Mouse (Mus musculus): ENCODE results near the gene Churc1. TPM values are rescaled to one million over a fixed set of nuclear protein-coding genes. Genes with fewer than 3 reads are reported as not detected.

The Churc1 gene
- total RNA-seq, 2 experiments from 2014 or later = 62.0 to 90.6 TPM

DNA sequence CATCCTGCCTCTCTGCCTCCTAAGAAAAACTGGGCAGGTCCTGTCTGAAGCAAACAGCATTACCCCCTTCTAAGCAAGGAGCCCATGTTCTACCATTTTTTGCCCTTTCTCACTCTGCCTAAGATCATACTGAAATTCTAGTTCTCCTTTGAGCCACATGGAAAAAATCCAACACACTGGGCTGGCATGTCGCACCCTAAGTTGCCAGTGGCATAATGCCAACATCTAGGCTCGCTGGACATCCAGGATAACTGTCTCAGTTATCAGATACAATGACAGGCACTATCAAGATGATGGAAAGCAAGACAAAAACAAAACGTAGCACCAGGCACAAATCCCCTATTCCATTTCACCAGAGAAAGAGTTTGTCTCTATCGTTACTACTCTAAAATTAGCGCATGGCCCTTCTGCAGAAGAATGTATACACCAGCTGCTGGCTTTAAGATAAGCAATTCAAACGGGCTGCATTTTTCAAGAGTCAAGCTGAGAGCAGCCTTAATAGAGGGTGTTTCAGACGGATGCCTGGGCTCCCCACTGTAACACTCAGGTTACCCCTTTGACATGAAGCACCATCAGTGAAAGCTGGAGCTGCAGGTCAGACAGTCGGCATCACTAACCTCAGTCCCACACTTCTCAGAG, 25.2 kb downstream of the Churc1 start:
- ATAC-seq (replicated peaks; ENCODE audit: poor library complexity, severe bottlenecking) = no peak

DNA sequence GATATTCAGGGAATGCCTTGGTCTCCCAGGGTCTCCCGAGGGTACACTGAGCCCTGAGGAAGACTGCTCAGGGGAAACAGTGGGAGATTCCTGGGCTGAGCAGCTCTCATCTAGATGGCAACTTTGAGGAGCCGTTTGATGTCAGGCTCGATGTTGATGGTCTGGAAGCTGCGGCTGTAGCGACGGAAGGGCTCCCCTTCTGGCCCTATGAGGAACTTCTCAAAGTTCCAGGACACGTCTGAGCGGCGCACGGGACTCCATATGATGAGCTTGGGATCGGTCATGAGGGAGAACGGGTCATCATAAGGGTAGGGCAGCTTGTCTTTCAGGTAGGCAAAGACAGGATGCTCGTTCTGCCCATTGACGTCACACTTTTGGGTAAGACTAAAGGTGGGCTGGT, 27.2 kb downstream of the Churc1 start:
- ATAC-seq (replicated peaks; ENCODE audit: poor library complexity, severe bottlenecking) = peak; percentile 49

DNA sequence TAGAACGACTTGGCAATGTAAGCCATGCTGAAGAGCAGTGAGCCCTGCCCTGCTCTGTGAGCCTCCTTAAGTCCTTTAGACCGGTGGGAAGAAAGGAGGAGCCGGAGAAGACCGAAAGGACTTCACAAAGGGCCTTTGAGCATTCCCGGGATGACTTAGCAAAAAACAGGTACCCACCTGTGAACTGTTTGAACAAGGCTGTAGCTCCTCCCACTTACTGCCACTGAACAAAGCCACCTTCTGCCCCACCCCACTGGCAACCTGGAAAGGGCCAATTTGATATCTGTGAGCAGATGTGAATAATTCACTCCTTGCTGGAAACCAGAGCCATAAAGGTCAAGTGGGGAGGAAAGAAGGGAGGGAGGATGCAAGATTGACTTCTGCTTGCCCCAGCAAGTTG, 30.0 kb downstream of the Churc1 start, which contains the start of gene Gpx2:
TSS of gene Gpx2 (minus strand) at position 205 of the 400 bp plus-strand sequence.
- no peak for ATAC-seq (replicated peaks; ENCODE audit: poor library complexity, severe bottlenecking)

DNA sequence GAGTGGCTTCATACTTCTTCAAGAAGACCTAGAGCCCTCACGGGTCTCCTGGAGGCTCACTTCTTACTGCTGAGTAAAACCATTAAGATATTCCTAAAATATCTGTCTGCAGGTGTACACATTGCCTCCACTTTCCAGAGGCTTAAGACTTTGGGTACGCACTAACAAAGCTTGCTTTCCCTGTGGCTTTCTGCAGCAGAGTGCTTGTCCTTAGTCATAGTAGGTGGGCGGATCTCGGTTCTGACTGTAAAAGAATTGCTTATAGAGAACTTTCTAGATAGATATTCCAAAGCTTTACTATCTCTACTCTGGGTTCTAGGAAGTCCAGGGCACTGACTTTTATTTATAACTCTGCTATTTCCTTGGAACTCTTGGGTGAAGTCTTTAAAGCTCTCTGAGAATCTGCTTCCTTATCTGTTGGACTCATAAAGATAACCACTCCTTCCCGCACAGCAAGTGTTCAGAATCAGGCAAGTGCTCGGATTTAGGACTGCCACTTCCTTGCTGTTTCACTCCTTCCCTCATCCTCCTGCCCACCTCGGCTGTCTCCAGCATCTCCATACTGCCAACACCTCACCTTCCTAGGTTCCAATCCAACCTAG, 31.7 kb downstream of the Churc1 start:
- no peak for ATAC-seq (replicated peaks; ENCODE audit: poor library complexity, severe bottlenecking)

GRCm38 (mm10) chr12:76798008-76798720, 32.8 kb downstream of the Churc1 start:
- no peak for ATAC-seq (replicated peaks; ENCODE audit: poor library complexity, severe bottlenecking)

GRCm38 (mm10) chr12:76803028-76803427, 37.7 kb downstream of the Churc1 start:
- ATAC-seq (replicated peaks; ENCODE audit: poor library complexity, severe bottlenecking) = no peak

DNA sequence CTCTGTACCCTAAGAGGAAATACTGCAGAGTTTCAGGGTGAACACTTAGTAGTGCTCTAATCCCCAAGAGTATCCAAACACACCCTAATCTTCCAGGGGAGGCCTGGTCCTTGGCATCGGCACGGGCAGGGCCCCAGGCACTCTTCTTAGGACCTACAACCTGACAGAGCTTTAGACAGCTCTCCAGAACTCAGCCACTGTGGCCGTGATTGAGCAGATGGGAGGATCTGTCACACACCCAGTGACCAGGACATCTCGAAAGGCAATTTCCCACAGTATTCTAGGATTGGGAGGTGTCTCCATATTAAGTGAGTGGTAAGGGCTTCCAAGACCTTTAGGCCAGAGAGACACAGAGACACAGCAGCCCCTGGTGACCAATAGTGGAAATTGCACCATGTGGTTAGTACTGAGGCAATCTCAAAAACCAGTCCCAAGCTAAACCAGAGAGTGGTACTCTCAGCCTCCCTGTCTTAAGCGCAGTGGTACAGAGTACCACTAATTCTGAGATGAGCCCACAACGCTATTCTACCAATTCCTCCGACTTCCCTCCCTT, 38.4 kb downstream of the Churc1 start:
- ATAC-seq (replicated peaks; ENCODE audit: poor library complexity, severe bottlenecking) = peak; percentile 78

- ATAC-seq (replicated peaks; ENCODE audit: poor library complexity, severe bottlenecking) = no peak
Observed at GRCm38 (mm10) chr12:76805056-76805811, 39.9 kb downstream of the Churc1 start.

DNA sequence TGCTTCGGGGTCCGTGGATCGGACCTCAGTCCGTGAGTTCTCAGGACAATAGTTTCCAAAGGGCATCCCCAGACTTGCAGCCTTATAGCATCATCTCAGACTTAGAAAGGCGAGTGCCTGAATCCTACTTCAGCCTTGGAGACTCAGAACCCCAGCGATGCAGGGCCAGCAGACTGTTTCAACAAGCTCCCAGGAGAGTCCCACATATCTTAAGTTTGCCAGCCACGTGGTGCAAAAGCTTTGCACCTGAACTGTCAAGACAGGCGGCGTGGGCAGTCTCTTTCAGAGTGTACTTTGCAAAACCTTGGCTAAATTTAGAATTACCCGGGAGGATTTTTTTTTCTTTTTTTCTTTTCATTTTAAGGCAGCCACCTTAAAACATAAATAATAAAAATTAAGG, 42.5 kb downstream of the Churc1 start:
- no peak for ATAC-seq (replicated peaks; ENCODE audit: poor library complexity, severe bottlenecking)

GRCm38 (mm10) chr12:76810491-76810890, 45.2 kb downstream of the Churc1 start:
- ATAC-seq (replicated peaks; ENCODE audit: poor library complexity, severe bottlenecking) = no peak

GRCm38 (mm10) chr12:76811006-76811405, 45.7 kb downstream of the Churc1 start:
- ATAC-seq (replicated peaks; ENCODE audit: poor library complexity, severe bottlenecking) = no peak

- peak; percentile 69 for ATAC-seq (replicated peaks; ENCODE audit: poor library complexity, severe bottlenecking)
Observed at GRCm38 (mm10) chr12:76813543-76813942, 48.2 kb downstream of the Churc1 start.

GRCm38 (mm10) chr12:76814120-76814519, 48.8 kb downstream of the Churc1 start:
- no peak for ATAC-seq (replicated peaks; ENCODE audit: poor library complexity, severe bottlenecking)

GRCm38 (mm10) chr12:76816720-76817119, 51.4 kb downstream of the Churc1 start:
- ATAC-seq (replicated peaks; ENCODE audit: poor library complexity, severe bottlenecking) = peak; percentile 72

DNA sequence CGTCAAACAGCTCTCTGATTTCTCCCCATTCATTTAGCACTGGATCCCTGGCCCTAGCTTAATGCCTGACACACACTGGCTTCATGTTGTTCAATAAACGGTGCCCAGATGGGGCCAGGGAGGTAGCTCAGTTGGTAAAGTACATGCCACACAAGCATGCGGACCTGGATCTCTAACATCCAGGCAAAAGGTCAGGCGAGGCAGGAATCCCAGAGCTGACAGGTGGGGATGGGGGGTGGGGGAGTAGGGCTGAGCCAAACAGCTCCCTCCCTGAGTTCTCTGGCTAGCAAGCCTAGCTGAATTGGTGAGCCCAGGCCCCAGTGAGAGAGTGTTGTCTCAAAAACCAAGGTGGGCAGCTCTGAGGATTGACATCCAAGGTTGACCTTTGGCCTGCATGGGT, 51.8 kb downstream of the Churc1 start:
- ATAC-seq (replicated peaks; ENCODE audit: poor library complexity, severe bottlenecking) = no peak

GRCm38 (mm10) chr12:76818120-76818519, 52.8 kb downstream of the Churc1 start:
- no peak for ATAC-seq (replicated peaks; ENCODE audit: poor library complexity, severe bottlenecking)

GRCm38 (mm10) chr12:76818908-76819307, 53.6 kb downstream of the Churc1 start:
- no peak for ATAC-seq (replicated peaks; ENCODE audit: poor library complexity, severe bottlenecking)

- ATAC-seq (replicated peaks; ENCODE audit: poor library complexity, severe bottlenecking) = no peak
Observed at GRCm38 (mm10) chr12:76819816-76820215, 54.5 kb downstream of the Churc1 start.

DNA sequence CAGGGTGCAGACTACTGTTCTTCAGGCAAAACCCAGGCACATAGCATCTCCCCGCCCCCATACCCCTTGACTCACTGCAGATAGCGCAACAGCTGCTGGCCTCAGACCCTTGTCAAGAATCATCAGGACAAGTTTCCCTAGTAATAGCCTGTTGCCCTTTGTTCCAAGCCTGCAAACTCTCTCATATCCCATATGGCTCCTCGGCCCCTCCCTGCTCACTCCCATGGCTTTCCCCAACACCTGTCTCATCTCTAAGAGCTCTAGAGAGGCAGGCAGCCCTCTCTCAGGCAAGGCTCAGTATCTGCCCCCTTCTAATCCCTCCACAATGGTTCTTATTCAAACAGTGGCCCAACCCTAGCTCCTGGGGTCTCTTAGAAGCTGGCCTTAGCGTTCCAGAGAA, 55.3 kb downstream of the Churc1 start:
- no peak for ATAC-seq (replicated peaks; ENCODE audit: poor library complexity, severe bottlenecking)

DNA sequence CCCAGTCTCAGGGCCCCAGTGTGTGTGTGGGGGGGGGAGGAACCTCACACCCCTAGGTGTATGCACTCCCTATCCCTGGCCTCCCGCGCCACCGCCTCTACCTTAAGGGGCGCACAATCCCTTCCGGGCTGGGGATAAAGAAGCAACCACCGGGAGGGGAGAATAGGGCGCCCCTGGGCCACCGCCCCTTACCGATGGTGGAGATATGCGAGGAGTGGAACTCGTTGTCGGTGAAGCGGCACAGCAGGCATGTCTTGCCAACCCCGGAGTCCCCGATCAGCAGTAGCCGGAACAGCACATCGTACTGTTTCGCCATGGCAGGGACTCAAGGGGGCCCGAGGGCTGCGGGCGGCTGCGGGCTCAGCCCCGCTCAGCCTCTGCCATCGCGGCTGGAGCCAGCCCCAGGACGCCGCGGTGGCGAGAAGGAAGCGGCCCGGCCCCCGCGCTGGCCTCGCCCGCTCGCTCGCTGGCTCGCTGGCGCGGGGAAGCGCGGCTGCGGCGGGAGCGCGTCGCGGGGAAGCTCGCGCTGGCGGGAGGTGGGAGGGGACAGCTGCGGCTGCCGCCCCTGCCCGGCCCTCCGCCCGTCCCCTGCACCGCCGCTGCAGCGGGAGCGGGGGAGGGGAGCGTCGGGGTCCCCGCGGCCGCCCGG, 56.8 kb downstream of the Churc1 start:
- ATAC-seq (replicated peaks; ENCODE audit: poor library complexity, severe bottlenecking) = peak; percentile 68
